Mouse (Mus musculus) cortical plate, adult 2 months (tissue): Measurements from ENCODE around the gene Slc1a5.

Experiments
- CTCF ChIP-seq: fragments of 200-500 bp; IDR thresholded peaks from 2 replicates; pipeline ENCODE4 v1.5.1; 2011; ENCODE audit warnings: mild to moderate bottlenecking, control low read depth, low read length; ENCODE audit not compliant: insufficient read depth; ENCODE audit errors: extremely low read depth
- POLR2A ChIP-seq: fragments of 200-500 bp; IDR thresholded peaks from 2 replicates; pipeline ENCODE4 v1.6.1; 2011; ENCODE audit warnings: mild to moderate bottlenecking, low read length, control low read depth; ENCODE audit not compliant: insufficient read depth; ENCODE audit errors: extremely low read depth

GRCm38 (mm10) chr7:16816078-16816474, 34.9 kb downstream of the Slc1a5 start:
- no peak for TF ChIP-seq CTCF
- TF ChIP-seq POLR2A = peak; percentile 12; the same call in 1 of the 2 replicates
